Mouse (Mus musculus): ENCODE measurements around the gene Coasy. TPM values are rescaled to one million over a fixed set of nuclear protein-coding genes. Genes with fewer than 3 reads are reported as not detected.
A peak's percentile ranks its signal among the peaks of the same experiment; 100 is the strongest.

Coasy gene
- polyA plus RNA-seq, 1 experiment from 2014 or later: 18.6 TPM

- Histone ChIP-seq H3K4me3 (ENCODE audit: inconsistent target) (peak within 1 kb of the TSS; percentile 70), H3K36me3 (ENCODE audit: inconsistent target) (peaks cover 29% of the 10 kb centered on the region; the same call in 1 of the 2 replicates), H3K79me2 (ENCODE audit: inconsistent target) (peaks cover 17% of the 10 kb centered on the region; the same call in 1 of the 2 replicates), H3K27ac (peak within 1 kb of the TSS; percentile 79)
- whole genome bisulfite sequencing (ENCODE audit: missing documents): 6% methylated on average over 32 of the region's 35 CpGs
Measured at GRCm38 (mm10) chr11:101069391-101070188, 12.8 kb upstream of the Coasy start, which contains the start of gene Naglu. Gene Naglu, plus strand, starts transcription at chr11:101070012.

DNA sequence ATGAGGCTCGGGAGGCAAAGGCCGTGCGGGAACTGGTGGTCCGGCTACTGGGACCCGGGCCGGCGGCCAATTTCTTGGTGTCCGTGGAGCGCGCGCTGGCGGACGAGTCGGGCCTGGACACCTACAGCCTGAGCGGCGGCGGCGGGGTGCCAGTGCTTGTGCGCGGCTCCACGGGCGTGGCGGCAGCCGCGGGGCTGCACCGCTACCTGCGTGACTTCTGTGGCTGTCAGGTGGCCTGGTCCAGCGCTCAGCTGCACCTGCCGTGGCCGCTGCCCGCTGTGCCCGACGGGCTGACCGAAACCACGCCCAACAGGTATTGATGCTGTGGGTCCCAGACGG is 12.2 kb upstream of the Coasy start:
- Histone ChIP-seq H3K36me3 (ENCODE audit: inconsistent target) (peaks cover 34% of the 10 kb centered on the region; the same call in 1 of the 2 replicates), H3K27ac (peak overlapping the region; percentile 65), H3K79me2 (ENCODE audit: inconsistent target) (peaks cover 17% of the 10 kb centered on the region; the same call in 1 of the 2 replicates), H3K4me3 (ENCODE audit: inconsistent target) (peak overlapping the region; percentile 70)
- under 1% methylated on average over 36 of the region's 36 CpGs for WGBS (ENCODE audit: missing documents)

DNA sequence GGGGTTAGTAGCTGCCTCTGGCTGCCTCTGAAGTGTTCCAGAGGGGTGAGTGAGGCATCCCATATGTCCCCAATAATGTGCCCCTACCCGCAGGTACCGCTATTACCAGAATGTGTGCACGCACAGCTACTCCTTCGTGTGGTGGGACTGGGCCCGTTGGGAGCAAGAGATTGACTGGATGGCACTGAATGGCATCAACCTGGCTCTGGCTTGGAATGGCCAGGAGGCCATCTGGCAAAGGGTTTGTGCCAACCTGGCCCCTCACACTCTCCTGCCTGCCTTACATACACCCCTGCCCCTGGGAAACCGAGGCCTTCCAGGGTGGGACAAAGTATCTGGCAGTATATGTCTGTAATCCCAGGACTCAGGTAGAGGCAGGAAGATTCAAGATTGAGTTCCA is 11.4 kb upstream of the Coasy start:
- Histone ChIP-seq H3K27ac (peak overlapping the region; percentile 65), H3K79me2 (ENCODE audit: inconsistent target) (peaks cover 17% of the 10 kb centered on the region; the same call in 1 of the 2 replicates), H3K4me3 (ENCODE audit: inconsistent target) (peak overlapping the region; percentile 70), H3K36me3 (ENCODE audit: inconsistent target) (peaks cover 37% of the 10 kb centered on the region; the same call in 1 of the 2 replicates)
- WGBS (ENCODE audit: missing documents): 83% methylated on average over 6 of the region's 6 CpGs

GRCm38 (mm10) chr11:101071810-101072428 is 10.4 kb upstream of the Coasy start:
- H3K79me2 ChIP-seq (ENCODE audit: inconsistent target): peaks cover 17% of the 10 kb centered on the region; the same call in 1 of the 2 replicates
- H3K4me3 ChIP-seq (ENCODE audit: inconsistent target): no peak overlapping the region
- no peak overlapping the region for H3K27ac ChIP-seq
- WGBS (ENCODE audit: missing documents): 96% methylated on average over 12 of the region's 14 CpGs
- H3K36me3 ChIP-seq (ENCODE audit: inconsistent target): peaks cover 46% of the 10 kb centered on the region; the same call in 1 of the 2 replicates

GRCm38 (mm10) chr11:101078121-101078520 is 4.2 kb upstream of the Coasy start, which contains the start of gene Hsd17b1:
Gene Hsd17b1, plus strand, starts transcription at chr11:101078411.
- 91% methylated on average over 9 of the region's 9 CpGs for WGBS (ENCODE audit: missing documents)

GRCm38 (mm10) chr11:101079746-101080145 is 2.6 kb upstream of the Coasy start:
- Histone ChIP-seq H3K27ac (no peak overlapping the region), H3K79me2 (ENCODE audit: inconsistent target) (no peaks in the 10 kb centered on the region; the same call in 1 of the 2 replicates), H3K4me3 (ENCODE audit: inconsistent target) (no peak overlapping the region), H3K36me3 (ENCODE audit: inconsistent target) (peaks cover 21% of the 10 kb centered on the region; the same call in 1 of the 2 replicates)
- WGBS (ENCODE audit: missing documents): 41% methylated on average over 25 of the region's 27 CpGs

More at GRCm38 (mm10) chr11:101078121-101078520, 4.2 kb upstream of the Coasy start, which contains the start of gene Hsd17b1:
- no peaks in the 10 kb centered on the region; the same call in 1 of the 2 replicates for H3K79me2 ChIP-seq (ENCODE audit: inconsistent target)
- no peak within 1 kb of the TSS for H3K4me3 ChIP-seq (ENCODE audit: inconsistent target)
- no peak within 1 kb of the TSS for H3K27ac ChIP-seq
- H3K36me3 ChIP-seq (ENCODE audit: inconsistent target): peaks cover 38% of the 10 kb centered on the region; the same call in 1 of the 2 replicates

DNA sequence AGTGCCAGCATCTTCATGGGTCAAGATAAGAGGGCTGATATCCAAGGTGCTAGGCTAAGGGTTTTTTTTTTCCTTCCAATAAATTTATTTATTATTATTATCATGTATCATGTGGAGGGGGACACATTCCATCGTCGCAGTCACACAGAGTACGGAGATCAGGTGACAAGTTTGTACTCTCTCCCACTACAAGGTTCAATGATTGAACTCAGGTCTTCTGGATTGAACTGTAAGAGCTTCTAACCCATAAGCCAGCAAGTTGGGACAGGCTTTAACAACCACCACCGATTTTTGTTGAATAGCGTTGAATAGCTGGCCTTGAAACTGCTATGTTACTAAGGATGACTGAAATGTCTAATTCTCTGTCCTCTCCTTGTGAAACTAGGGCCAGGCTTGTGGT is 1.9 kb upstream of the Coasy start:
- Histone ChIP-seq H3K27ac (no peak overlapping the region), H3K79me2 (ENCODE audit: inconsistent target) (no peaks in the 10 kb centered on the region; the same call in 1 of the 2 replicates), H3K4me3 (ENCODE audit: inconsistent target) (no peak overlapping the region), H3K36me3 (ENCODE audit: inconsistent target) (peaks cover 17% of the 10 kb centered on the region; the same call in 1 of the 2 replicates)
- WGBS (ENCODE audit: missing documents): 91% methylated on average over 5 of the region's 5 CpGs

DNA sequence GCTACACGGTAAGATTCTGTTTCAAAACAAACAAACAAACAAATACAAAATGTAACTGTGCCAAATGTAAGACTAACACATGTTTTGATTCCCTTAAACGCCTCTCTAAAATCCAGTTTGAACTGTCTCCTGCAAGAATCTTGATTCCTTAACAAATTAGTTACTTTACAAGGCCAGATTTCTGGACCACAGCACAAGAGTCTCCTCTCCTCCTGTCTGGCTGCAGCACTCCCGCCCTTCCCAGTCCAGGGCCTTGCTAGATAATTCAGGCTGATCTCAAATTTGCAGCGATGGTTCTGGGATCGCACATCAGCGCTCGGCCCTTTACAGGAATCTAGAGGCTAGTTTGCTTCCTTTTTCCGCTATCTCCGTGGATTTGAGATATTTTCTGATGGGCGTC is 706 bp upstream of the Coasy start:
- H3K36me3 ChIP-seq (ENCODE audit: inconsistent target): peaks cover 8% of the 10 kb centered on the region; the same call in 1 of the 2 replicates
- peak overlapping the region; percentile 95 for H3K4me3 ChIP-seq (ENCODE audit: inconsistent target)
- WGBS (ENCODE audit: missing documents): 18% methylated on average over 10 of the region's 10 CpGs
- no peaks in the 10 kb centered on the region; the same call in 1 of the 2 replicates for H3K79me2 ChIP-seq (ENCODE audit: inconsistent target)
- H3K27ac ChIP-seq: peak overlapping the region; percentile 90

GRCm38 (mm10) chr11:101083083-101083697 is 825 bp downstream of the Coasy start:
- H3K79me2 ChIP-seq (ENCODE audit: inconsistent target): peaks cover 10% of the 10 kb centered on the region
- no peaks in the 10 kb centered on the region for H3K36me3 ChIP-seq (ENCODE audit: inconsistent target)
- 11% methylated on average over 19 of the region's 19 CpGs for WGBS (ENCODE audit: missing documents)
- peak overlapping the region; percentile 95 for H3K4me3 ChIP-seq (ENCODE audit: inconsistent target)
- H3K27ac ChIP-seq: peak overlapping the region; percentile 90

DNA sequence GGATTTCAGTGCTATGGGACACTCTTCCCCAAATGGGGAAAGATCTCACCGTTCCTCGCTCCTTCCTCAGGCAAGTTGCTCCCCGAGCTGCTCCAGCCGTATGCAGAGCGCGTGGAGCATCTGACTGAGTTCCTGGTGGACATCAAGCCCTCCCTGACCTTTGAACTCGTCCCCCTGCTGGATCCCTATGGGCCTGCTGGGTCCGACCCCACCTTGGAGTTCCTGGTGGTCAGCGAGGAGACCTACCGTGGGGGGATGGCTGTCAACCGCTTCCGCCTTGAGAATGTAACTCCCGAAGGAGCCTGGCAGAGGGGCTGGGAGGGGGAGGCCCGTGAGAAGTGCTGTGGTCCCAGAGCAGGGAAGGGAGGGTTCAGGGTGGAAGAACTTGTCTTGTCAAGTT is 1.9 kb downstream of the Coasy start:
- 91% methylated on average over 14 of the region's 14 CpGs for WGBS (ENCODE audit: missing documents)
- no peak overlapping the region for H3K4me3 ChIP-seq (ENCODE audit: inconsistent target)
- H3K79me2 ChIP-seq (ENCODE audit: inconsistent target): peaks cover 15% of the 10 kb centered on the region
- H3K36me3 ChIP-seq (ENCODE audit: inconsistent target): no peaks in the 10 kb centered on the region; the same call in 1 of the 2 replicates
- no peak overlapping the region for H3K27ac ChIP-seq

DNA sequence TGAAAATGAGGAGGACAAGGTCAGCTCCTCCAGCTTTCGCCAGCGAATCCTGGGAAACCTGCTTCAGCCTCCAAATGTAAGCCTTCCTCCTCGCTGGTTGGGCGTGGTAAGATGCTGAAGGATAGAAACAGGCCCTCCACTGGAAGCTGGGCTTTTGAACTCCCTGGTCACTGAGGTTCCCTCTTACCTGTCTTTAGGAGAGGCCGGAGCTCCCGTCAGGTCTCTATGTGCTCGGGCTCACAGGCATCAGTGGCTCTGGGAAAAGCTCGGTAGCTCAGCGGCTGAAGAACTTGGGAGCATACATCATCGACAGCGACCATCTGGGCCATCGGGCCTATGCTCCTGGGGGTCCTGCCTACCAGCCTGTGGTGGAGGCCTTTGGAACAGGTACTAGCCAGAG is 2.4 kb downstream of the Coasy start:
- Histone ChIP-seq H3K36me3 (ENCODE audit: inconsistent target) (peaks cover 4% of the 10 kb centered on the region), H3K27ac (no peak overlapping the region), H3K4me3 (ENCODE audit: inconsistent target) (no peak overlapping the region), H3K79me2 (ENCODE audit: inconsistent target) (peaks cover 15% of the 10 kb centered on the region)
- WGBS (ENCODE audit: missing documents): 94% methylated on average over 12 of the region's 12 CpGs

DNA sequence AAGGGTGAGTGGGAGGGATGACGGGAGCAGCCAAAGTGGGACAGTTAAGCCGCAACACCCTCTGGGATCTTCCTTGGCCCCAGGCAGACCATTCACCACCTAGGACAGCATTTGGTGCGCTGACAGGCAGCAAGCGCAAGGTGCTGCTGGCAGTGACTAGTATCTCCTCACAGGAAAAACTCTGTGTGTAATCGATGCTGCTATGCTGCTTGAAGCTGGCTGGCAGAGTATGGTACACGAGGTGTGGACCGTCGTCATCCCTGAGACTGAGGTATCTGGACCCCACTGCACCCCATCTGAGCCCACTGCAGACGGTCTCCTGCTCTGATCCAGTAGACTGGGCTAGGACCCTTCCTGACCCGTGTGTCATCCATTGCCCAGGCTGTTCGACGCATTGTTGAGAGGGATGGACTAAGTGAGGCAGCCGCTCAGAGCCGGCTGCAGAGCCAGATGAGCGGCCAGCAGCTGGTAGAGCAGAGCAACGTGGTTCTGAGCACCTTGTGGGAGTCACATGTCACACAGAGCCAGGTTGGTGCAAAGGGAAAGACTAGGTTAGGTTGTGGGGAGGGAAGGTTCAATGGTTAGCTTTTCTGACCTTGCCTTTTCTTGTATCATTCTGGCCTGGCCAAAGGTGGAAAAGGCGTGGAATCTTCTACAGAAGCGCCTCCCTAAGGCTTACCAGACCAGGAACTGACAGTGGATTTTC is 3.4 kb downstream of the Coasy start:
- H3K27ac ChIP-seq: peak overlapping the region; percentile 62; the same call in 1 of the 2 replicates
- H3K4me3 ChIP-seq (ENCODE audit: inconsistent target): no peak overlapping the region
- peaks cover 14% of the 10 kb centered on the region for H3K36me3 ChIP-seq (ENCODE audit: inconsistent target)
- H3K79me2 ChIP-seq (ENCODE audit: inconsistent target): peaks cover 15% of the 10 kb centered on the region
- 96% methylated on average over 18 of the region's 18 CpGs for WGBS (ENCODE audit: missing documents)

DNA sequence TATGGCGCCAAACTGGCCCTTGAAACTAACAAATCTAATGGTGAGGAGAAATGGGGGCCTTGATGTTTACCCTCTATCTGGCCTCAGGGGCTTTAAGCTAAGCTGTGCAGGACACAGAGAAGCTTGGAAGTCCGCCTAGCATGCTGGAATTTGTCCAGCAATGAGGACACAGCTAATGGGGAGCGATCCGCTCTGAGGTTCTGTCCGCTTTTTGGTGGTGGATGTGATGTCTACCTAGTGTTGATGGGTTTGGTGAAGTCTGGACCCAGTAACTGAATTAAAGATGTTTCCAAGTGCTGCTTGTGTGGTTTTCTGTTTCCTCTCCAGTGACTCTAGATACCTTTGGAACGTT is 3.9 kb downstream of the Coasy start:
- Histone ChIP-seq H3K4me3 (ENCODE audit: inconsistent target) (peak overlapping the region; percentile 83), H3K79me2 (ENCODE audit: inconsistent target) (peaks cover 15% of the 10 kb centered on the region), H3K36me3 (ENCODE audit: inconsistent target) (peaks cover 19% of the 10 kb centered on the region), H3K27ac (peak overlapping the region; percentile 62)
- WGBS (ENCODE audit: missing documents): 84% methylated on average over 6 of the region's 6 CpGs
